Mouse (Mus musculus) midbrain, postnatal 0 days (tissue): ENCODE data around the gene Chst11. TPM values are rescaled to one million over a fixed set of nuclear protein-coding genes. Genes with fewer than 3 reads are reported as not detected.
A peak's percentile ranks its signal among the peaks of the same experiment; 100 is the strongest.

Experiments
- ATAC-seq: fragments of 200-750 bp; cut with Nextera tagmentation; 2 replicates; pipeline ENCODE4 v1.8.0; 2017; ENCODE audit warnings: moderate number of reproducible peaks, mild to moderate bottlenecking, moderate TSS enrichment, moderate library complexity; ENCODE audit not compliant: low FRiP score
- DNase-seq: peaks from one replicate; pipeline ENCODE4 v3.0.0-alpha.2; 2015; ENCODE audit warnings: low spot score
- H3K27ac ChIP-seq: fragments of 300-500 bp; sonication (generic); 2 replicates; pipeline ENCODE4 v1.5.1; 2014; ENCODE audit warnings: low read depth, mild to moderate bottlenecking, low read length, mixed read lengths
- H3K27me3 ChIP-seq: fragments of 300-500 bp; sonication (generic); 2 replicates; pipeline ENCODE4 v1.6.1; 2014; ENCODE audit warnings: low read length, control low read depth, mixed read lengths; ENCODE audit not compliant: insufficient read depth
- H3K36me3 ChIP-seq: fragments of 300-500 bp; sonication (generic); 2 replicates; pipeline ENCODE4 v1.6.1; 2014; ENCODE audit warnings: low read length, control low read depth, mixed read lengths; ENCODE audit not compliant: insufficient read depth
- H3K4me1 ChIP-seq: fragments of 300-500 bp; sonication (generic); 2 replicates; pipeline ENCODE4 v1.6.1; 2014; ENCODE audit warnings: mild to moderate bottlenecking, control low read depth, antibody characterized with exemption, low read length, mixed read lengths; ENCODE audit not compliant: insufficient read depth
- H3K4me2 ChIP-seq: fragments of 300-500 bp; sonication (generic); 2 replicates; pipeline ENCODE4 v1.6.1; 2014; ENCODE audit warnings: low read depth, mild to moderate bottlenecking, low read length, mixed read lengths; ENCODE audit not compliant: poor library complexity, severe bottlenecking
- H3K4me3 ChIP-seq: fragments of 300-500 bp; sonication (generic); 2 replicates; pipeline ENCODE4 v1.5.1; 2014; ENCODE audit warnings: low read depth, mild to moderate bottlenecking, low read length, moderate library complexity
- H3K9ac ChIP-seq: fragments of 300-500 bp; sonication (generic); replicated peaks from 2 replicates; pipeline ENCODE4 v1.6.1; 2014; ENCODE audit warnings: mild to moderate bottlenecking, low read length, moderate library complexity, mixed read lengths; ENCODE audit not compliant: poor library complexity, severe bottlenecking
- H3K9me3 ChIP-seq: fragments of 300-500 bp; sonication (generic); 2 replicates; pipeline ENCODE4 v1.6.1; 2016; ENCODE audit warnings: low read length, control low read depth
- CTCF ChIP-seq: IDR thresholded peaks from 2 replicates; pipeline ENCODE4 v1.5.1; 2016; ENCODE audit warnings: antibody characterized with exemption, mild to moderate bottlenecking
- WGBS: fragments of 180-500 bp; shearing (Covaris S2); extraction: QIAGEN DNeasy Blood & Tissue Kit; methylation state at CpG from one replicate; pipeline ENCODE4 v1.1.7; 2014; 5-methylcytosine and 5-hydroxymethylcytosine counted together
- polyA plus RNA-seq: library from polyadenylated mRNA; unstranded; fragments of >200 nt; fragmentation: Nextera tagmentation; extraction: Ambion mirVana; gene quantifications from 2 replicates; pipeline ENCODE4 v1.2.1, GENCODE M21; 2015
- total RNA-seq: library from RNA; depleted of rRNA; stranded (reverse); fragments of >200 nt; gene quantifications from 2 replicates; pipeline ENCODE4 v1.2.3, GENCODE M21; 2014; rRNA removed

Chst11 gene
- 20.5 and 22.7 TPM in 2 replicates for total RNA-seq
- polyA plus RNA-seq, result 2.6 and 2.8 TPM in 2 replicates

GRCm38 (mm10) chr10:82984950-82985699 lies at the start of gene Chst11:
TSS of gene Chst11 (plus strand) at chr10:82985498.
- peak within 1 kb of the TSS; percentile 82 for H3K27ac ChIP-seq
- no peak for TF ChIP-seq CTCF
- peak within 1 kb of the TSS; percentile 95 for H3K4me2 ChIP-seq
- ATAC-seq (peak; percentile 85), DNase-seq (peak; percentile 77)
- H3K9me3 ChIP-seq, result no peaks in the 10 kb centered on the region
- WGBS, result under 1% methylated on average over 44 of the region's 67 CpGs
- H3K36me3 ChIP-seq, result no peaks in the 10 kb centered on the region
- peaks cover 7% of the 10 kb centered on the region; the same call in 1 of the 2 replicates for H3K4me1 ChIP-seq
- peak within 1 kb of the TSS; percentile 85 for H3K4me3 ChIP-seq
- 0 out of 2 replicates have a peak, but pooled peaks cover 2% of the 10 kb centered on the region for H3K27me3 ChIP-seq
- H3K9ac ChIP-seq, result peak within 1 kb of the TSS; percentile 69

DNA sequence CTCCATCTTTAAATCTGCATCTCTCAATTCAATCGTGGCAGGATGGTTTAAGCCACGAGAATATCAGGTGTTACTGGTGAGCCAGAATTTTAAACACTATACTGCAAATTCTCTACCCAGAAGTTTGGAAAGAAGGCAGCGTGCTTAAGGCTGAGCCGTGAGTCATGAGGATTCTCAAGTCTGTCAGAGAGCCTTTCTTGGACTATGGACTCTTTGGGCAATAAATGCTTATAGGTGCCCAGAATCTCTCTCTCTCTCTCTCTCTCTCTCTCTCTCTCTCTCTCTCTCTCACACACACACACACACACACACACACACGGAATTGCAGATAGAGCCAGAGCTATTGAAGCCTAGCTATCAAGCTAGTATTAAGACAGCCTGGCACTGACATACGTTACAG lies 49.5 kb upstream of the Chst11 start:
- 81% methylated on average over 6 of the region's 6 CpGs for WGBS
- Histone ChIP-seq H3K36me3 (no peaks in the 10 kb centered on the region), H3K9ac (no peak overlapping the region), H3K4me2 (no peak overlapping the region), H3K9me3 (no peaks in the 10 kb centered on the region), H3K27me3 (no peaks in the 10 kb centered on the region), H3K4me1 (no peaks in the 10 kb centered on the region), H3K4me3 (no peak overlapping the region), H3K27ac (no peak overlapping the region)
- DNase-seq (no peak), ATAC-seq (no peak)
- TF ChIP-seq CTCF, result no peak

- no peak for TF ChIP-seq CTCF
- no peak for ATAC-seq
- DNase-seq, result no peak
- Histone ChIP-seq H3K9ac (no peak overlapping the region), H3K4me2 (no peak overlapping the region), H3K27me3 (no peaks in the 10 kb centered on the region), H3K9me3 (no peaks in the 10 kb centered on the region), H3K4me1 (no peaks in the 10 kb centered on the region), H3K4me3 (no peak overlapping the region), H3K27ac (no peak overlapping the region), H3K36me3 (no peaks in the 10 kb centered on the region)
- 88% methylated on average over 4 of the region's 4 CpGs for WGBS
These were observed 31.9 kb upstream of the Chst11 start for GRCm38 (mm10) chr10:82953415-82953814.

- no peak overlapping the region for H3K4me2 ChIP-seq
- no peaks in the 10 kb centered on the region for H3K36me3 ChIP-seq
- H3K9me3 ChIP-seq, result no peaks in the 10 kb centered on the region
- 91% methylated on average over 18 of the region's 18 CpGs for WGBS
- no peaks in the 10 kb centered on the region for H3K27me3 ChIP-seq
- no peaks in the 10 kb centered on the region for H3K4me1 ChIP-seq
- ATAC-seq, result no peak
- no peak overlapping the region for H3K4me3 ChIP-seq
- H3K27ac ChIP-seq, result no peak overlapping the region
- no peak overlapping the region for H3K9ac ChIP-seq
- no peak for DNase-seq
- TF ChIP-seq CTCF, result no peak
These were observed 30.2 kb upstream of the Chst11 start for GRCm38 (mm10) chr10:82955117-82955516.

- no peak overlapping the region for H3K27ac ChIP-seq
- DNase-seq (no peak), ATAC-seq (no peak)
- TF ChIP-seq CTCF, result no peak
- no peaks in the 10 kb centered on the region for H3K27me3 ChIP-seq
- H3K4me2 ChIP-seq, result no peak overlapping the region
- no peaks in the 10 kb centered on the region for H3K9me3 ChIP-seq
- no peaks in the 10 kb centered on the region for H3K36me3 ChIP-seq
- H3K9ac ChIP-seq, result no peak overlapping the region
- whole genome bisulfite sequencing, result 81% methylated on average over 5 of the region's 5 CpGs
- H3K4me3 ChIP-seq, result no peak overlapping the region
- no peaks in the 10 kb centered on the region for H3K4me1 ChIP-seq
These were observed 27.0 kb upstream of the Chst11 start for GRCm38 (mm10) chr10:82958218-82958761.

DNA sequence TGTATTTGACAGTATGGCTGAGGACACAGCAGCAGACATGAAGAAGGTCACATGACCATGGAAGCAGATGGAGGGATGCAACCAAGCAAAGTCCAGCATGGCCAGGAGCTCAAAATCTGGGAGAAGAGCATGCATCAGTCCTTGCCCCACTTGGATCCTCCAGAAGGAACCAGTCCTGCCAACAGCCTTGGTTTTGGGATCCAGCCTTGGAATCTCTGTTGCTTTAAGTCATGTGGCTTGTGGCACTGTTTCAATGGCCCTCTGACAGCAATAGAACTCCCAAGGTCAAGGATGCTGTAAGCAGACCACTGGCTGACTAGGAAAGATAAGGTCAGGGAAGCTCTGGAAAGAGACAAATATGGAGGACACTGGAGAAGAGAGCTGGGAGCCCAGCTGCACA lies 26.0 kb upstream of the Chst11 start:
- Histone ChIP-seq H3K27me3 (no peaks in the 10 kb centered on the region), H3K9ac (no peak overlapping the region), H3K9me3 (no peaks in the 10 kb centered on the region), H3K4me2 (no peak overlapping the region), H3K36me3 (no peaks in the 10 kb centered on the region), H3K4me3 (no peak overlapping the region), H3K4me1 (no peaks in the 10 kb centered on the region), H3K27ac (no peak overlapping the region)
- DNase-seq (no peak), ATAC-seq (no peak)
- TF ChIP-seq CTCF, result no peak
